In the genomic region with DNA sequence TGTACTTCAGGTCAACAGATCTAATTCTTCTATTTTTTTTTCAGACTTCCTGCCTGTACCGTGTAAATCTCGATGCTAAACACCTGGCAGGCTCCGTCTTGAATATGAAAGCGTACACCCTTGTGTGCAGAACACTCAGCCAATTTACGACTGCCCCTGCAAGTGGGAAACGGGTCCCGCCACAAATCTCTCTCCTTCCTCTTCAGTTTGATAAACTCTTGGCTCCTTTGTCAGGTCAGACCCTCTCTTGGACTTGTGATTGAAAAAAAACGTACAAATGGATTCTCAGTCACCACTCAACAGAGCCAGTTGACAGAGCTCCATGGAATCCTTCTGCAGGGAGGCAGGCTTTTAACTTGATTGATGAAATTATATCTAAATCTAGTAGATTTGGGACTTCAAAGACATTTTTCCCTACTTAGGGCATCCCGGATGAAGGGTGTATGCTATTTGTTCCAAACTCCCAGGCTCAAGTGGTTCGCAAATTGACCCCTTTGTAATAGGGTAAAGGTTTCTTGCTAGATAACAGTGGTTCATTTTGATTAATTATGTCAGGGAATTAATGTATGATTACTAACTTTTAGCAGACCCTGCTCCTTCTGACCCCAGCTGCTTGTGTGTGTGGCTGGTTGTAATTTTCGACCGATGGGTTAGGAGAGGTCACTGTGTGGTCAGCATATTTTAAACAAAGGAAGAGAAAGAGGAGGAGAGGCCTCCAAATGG, we compare ENCODE assay signal across 20 mouse cellular contexts.
DNase-seq lines count a peak whose midpoint lies in the region; ATAC-seq lines count a peak whose summit lies in the region.
"Had no signal": no experiment of that assay in that cellular context is flagged by ENCODE, and none has a peak within 500 bp of the region (broad histone marks: within the 10 kb centered on the region; RNA-seq: fewer than 3 reads in every experiment).

No protein-coding gene starts in this region.

- H3K27ac ChIP-seq in heart, embryonic 16.5 days (ENCODE audit: low read length) = no peak overlapping the region
- H3K27ac ChIP-seq in kidney, embryonic 16.5 days (ENCODE audit: low read length) = peak overlapping the region; percentile 68; the same call in 1 of the 2 replicates
- no peak overlapping the region for H3K27ac ChIP-seq in limb, embryonic 13.5 days
- no peak overlapping the region for H3K27ac ChIP-seq in forebrain, embryonic 14.5 days (ENCODE audit: low read depth, low read length)
- H3K27ac ChIP-seq: forebrain, embryonic 15.5 days; heart, embryonic 15.5 days; hindbrain, embryonic 14.5 days; midbrain, embryonic 10.5 days had no signal

- peaks cover 2% of the 10 kb centered on the region; the same call in 1 of the 2 replicates for H3K4me1 ChIP-seq in heart, embryonic 16.5 days (ENCODE audit: control insufficient read depth, insufficient read depth, low read length)
- 0 out of 2 replicates have a peak, but pooled peaks cover 6% of the 10 kb centered on the region for H3K4me1 ChIP-seq in kidney, embryonic 16.5 days (ENCODE audit: insufficient read depth, low read length)
- H3K4me1 ChIP-seq in limb, embryonic 13.5 days = peaks cover 9% of the 10 kb centered on the region
- no peaks in the 10 kb centered on the region for H3K4me1 ChIP-seq in forebrain, embryonic 14.5 days (ENCODE audit: control insufficient read depth, insufficient read depth, low read length)
- H3K4me1 ChIP-seq: forebrain, embryonic 15.5 days; heart, embryonic 15.5 days had no signal

- H3K4me2 ChIP-seq in heart, embryonic 16.5 days (ENCODE audit: low read depth, low read length) = 0 out of 2 replicates have a peak overlapping the region, but pooled peaks have one; percentile 12
- peak overlapping the region; percentile 23; the same call in 1 of the 2 replicates for H3K4me2 ChIP-seq in kidney, embryonic 16.5 days (replicated peaks; ENCODE audit: low read depth, low read length)
- 0 out of 2 replicates have a peak overlapping the region, but pooled peaks have one; percentile 9 for H3K4me2 ChIP-seq in limb, embryonic 13.5 days (replicated peaks)
- no peak overlapping the region for H3K4me2 ChIP-seq in forebrain, embryonic 14.5 days (ENCODE audit: low read length)
- H3K4me2 ChIP-seq: forebrain, embryonic 15.5 days; heart, embryonic 15.5 days; hindbrain, embryonic 14.5 days had no signal

- H3K27me3 ChIP-seq in heart, embryonic 16.5 days (ENCODE audit: control insufficient read depth, insufficient read depth, low read length) = no peaks in the 10 kb centered on the region
- no peaks in the 10 kb centered on the region for H3K27me3 ChIP-seq in kidney, embryonic 16.5 days (ENCODE audit: insufficient read depth, low read length)
- H3K27me3 ChIP-seq in limb, embryonic 13.5 days = no peaks in the 10 kb centered on the region
- H3K27me3 ChIP-seq in forebrain, embryonic 14.5 days (replicated peaks; ENCODE audit: control insufficient read depth, insufficient read depth, low read length) = no peaks in the 10 kb centered on the region; the same call in 1 of the 2 replicates
- H3K27me3 ChIP-seq: CH12.LX; heart, embryonic 15.5 days had no signal

- intact Hi-C loops in heart, postnatal 10 days (cut with DNase I) = no loop called here

- no peaks in the 10 kb centered on the region for H3K9me3 ChIP-seq in heart, embryonic 16.5 days (replicated peaks; ENCODE audit: control insufficient read depth, low read length)
- no peaks in the 10 kb centered on the region for H3K9me3 ChIP-seq in kidney, embryonic 16.5 days (ENCODE audit: low read length)
- no peaks in the 10 kb centered on the region for H3K9me3 ChIP-seq in limb, embryonic 13.5 days
- H3K9me3 ChIP-seq in forebrain, embryonic 14.5 days (replicated peaks; ENCODE audit: control insufficient read depth, low read length) = no peaks in the 10 kb centered on the region
- H3K9me3 ChIP-seq: forebrain, embryonic 15.5 days; heart, embryonic 15.5 days; midbrain, embryonic 10.5 days had no signal

- no peaks in the 10 kb centered on the region for H3K36me3 ChIP-seq in heart, embryonic 16.5 days (ENCODE audit: control insufficient read depth, insufficient read depth)
- H3K36me3 ChIP-seq in kidney, embryonic 16.5 days (ENCODE audit: insufficient read depth, low read length) = no peaks in the 10 kb centered on the region
- no peaks in the 10 kb centered on the region for H3K36me3 ChIP-seq in limb, embryonic 13.5 days
- H3K36me3 ChIP-seq in forebrain, embryonic 14.5 days (ENCODE audit: control insufficient read depth, insufficient read depth, low read length) = no peaks in the 10 kb centered on the region
- H3K36me3 ChIP-seq: forebrain, embryonic 15.5 days; heart, embryonic 15.5 days; midbrain, embryonic 10.5 days had no signal

- H3K4me3 ChIP-seq in heart, embryonic 16.5 days (ENCODE audit: low read length) = no peak overlapping the region
- H3K4me3 ChIP-seq in kidney, embryonic 16.5 days (ENCODE audit: low read length) = no peak overlapping the region
- no peak overlapping the region for H3K4me3 ChIP-seq in limb, embryonic 13.5 days
- no peak overlapping the region for H3K4me3 ChIP-seq in forebrain, embryonic 14.5 days (ENCODE audit: low read depth, low read length)
- H3K4me3 ChIP-seq: forebrain, embryonic 15.5 days; heart, embryonic 15.5 days; midbrain, embryonic 10.5 days; myocyte had no signal

- DNase-seq in heart, postnatal 10 days = no peak
- peak; percentile 65 for DNase-seq in embryo, embryonic 11 days
- DNase-seq in frontal cortex, postnatal 14 days (ENCODE audit: low spot score in 2 of 2) = no peak
- DNase-seq in spleen, postnatal 14 days (ENCODE audit: low spot score in 2 of 2) = no peak
- no peak for DNase-seq in forebrain, embryonic 14.5 days (ENCODE audit: low spot score)
- DNase-seq: adrenal gland, postnatal 14 days; cerebellum, adult 2 months; heart, adult 18-20 months; liver; right cerebral cortex, postnatal 14 days had no signal

- no peak for ATAC-seq in heart, embryonic 16.5 days (replicated peaks; ENCODE audit: extremely low read depth, insufficient read depth, low FRiP score)
- peak; percentile 90 for ATAC-seq in kidney, embryonic 16.5 days (ENCODE audit: low FRiP score, low TSS enrichment)
- ATAC-seq in limb, embryonic 13.5 days (ENCODE audit: low FRiP score, low read depth) = no peak
- no peak for ATAC-seq in forebrain, embryonic 14.5 days
- ATAC-seq: forebrain, embryonic 15.5 days; lung, postnatal 0 days had no signal

- WGBS in heart, embryonic 16.5 days = 39% methylated on average over 12 of the region's 12 CpGs
- WGBS in kidney, embryonic 16.5 days = 11% methylated on average over 12 of the region's 12 CpGs
- 8% methylated on average over 12 of the region's 12 CpGs for WGBS in limb, embryonic 13.5 days
- 75% methylated on average over 12 of the region's 12 CpGs for WGBS in forebrain, embryonic 14.5 days

- H3K9ac ChIP-seq in heart, embryonic 16.5 days (ENCODE audit: low read length) = no peak overlapping the region
- H3K9ac ChIP-seq in kidney, embryonic 16.5 days (replicated peaks; ENCODE audit: low read length) = no peak overlapping the region
- H3K9ac ChIP-seq in limb, embryonic 13.5 days = no peak overlapping the region
- no peak overlapping the region for H3K9ac ChIP-seq in forebrain, embryonic 14.5 days (ENCODE audit: low read length)
- H3K9ac ChIP-seq: forebrain, embryonic 15.5 days; heart, embryonic 15.5 days; hindbrain, embryonic 14.5 days had no signal
